Mouse (Mus musculus) forebrain, embryonic 11.5 days (tissue): ENCODE results near the gene Gm35549. TPM values are rescaled to one million over a fixed set of nuclear protein-coding genes. Genes with fewer than 3 reads are reported as not detected.

Experiments used
- ATAC-seq: fragments of 200-750 bp; cut with Nextera tagmentation; replicated peaks from 2 replicates; pipeline ENCODE4 v1.8.0; 2017; ENCODE audit warnings: moderate TSS enrichment; ENCODE audit not compliant: low FRiP score
- DNase-seq: peaks from one replicate; pipeline ENCODE4 v3.0.0-alpha.2; 2017; ENCODE audit warnings: low spot score
- H3K27ac ChIP-seq: fragments of 300-500 bp; sonication (generic); 2 replicates; pipeline ENCODE4 v1.5.1; 2014; ENCODE audit warnings: low read depth, low read length
- H3K27me3 ChIP-seq: fragments of 300-500 bp; sonication (generic); 2 replicates; pipeline ENCODE4 v1.6.1; 2014; ENCODE audit warnings: mild to moderate bottlenecking, low read length, mixed read lengths; ENCODE audit not compliant: control insufficient read depth, insufficient read depth
- H3K36me3 ChIP-seq: fragments of 300-500 bp; sonication (generic); 2 replicates; pipeline ENCODE4 v1.6.1; 2014; ENCODE audit warnings: mild to moderate bottlenecking, low read length, moderate library complexity, mixed read lengths; ENCODE audit not compliant: control insufficient read depth, insufficient read depth
- H3K4me1 ChIP-seq: fragments of 300-500 bp; sonication (generic); replicated peaks from 2 replicates; pipeline ENCODE4 v1.6.1; 2014; ENCODE audit warnings: low read length, mixed read lengths; ENCODE audit not compliant: control insufficient read depth, insufficient read depth
- H3K4me2 ChIP-seq: fragments of 300-500 bp; sonication (generic); 2 replicates; pipeline ENCODE4 v1.6.1; 2014; ENCODE audit warnings: low read depth, mild to moderate bottlenecking, low read length, moderate library complexity, mixed read lengths; ENCODE audit not compliant: severe bottlenecking
- H3K4me3 ChIP-seq: fragments of 300-500 bp; sonication (generic); 2 replicates; pipeline ENCODE4 v1.5.1; 2014; ENCODE audit warnings: low read depth, low read length
- H3K9ac ChIP-seq: fragments of 300-500 bp; sonication (generic); 2 replicates; pipeline ENCODE4 v1.6.1; 2014; ENCODE audit warnings: low read length
- H3K9me3 ChIP-seq: fragments of 300-500 bp; sonication (generic); 2 replicates; pipeline ENCODE4 v1.6.1; 2016; ENCODE audit warnings: low read length, mixed read lengths; ENCODE audit not compliant: control insufficient read depth
- WGBS: fragments of 180-500 bp; shearing (Covaris S2); extraction: QIAGEN DNeasy Blood & Tissue Kit; methylation state at CpG from one replicate; pipeline ENCODE4 v1.1.7; 2014; 5-methylcytosine and 5-hydroxymethylcytosine counted together
- polyA plus RNA-seq: library from polyadenylated mRNA; unstranded; fragments of >200 nt; fragmentation: Nextera tagmentation; extraction: Ambion mirVana; gene quantifications from 2 replicates; pipeline ENCODE4 v1.2.1, GENCODE M21; 2014

Gm35549 gene
- polyA plus RNA-seq, 1 experiment from 2014 or later = 0.67 TPM

DNA sequence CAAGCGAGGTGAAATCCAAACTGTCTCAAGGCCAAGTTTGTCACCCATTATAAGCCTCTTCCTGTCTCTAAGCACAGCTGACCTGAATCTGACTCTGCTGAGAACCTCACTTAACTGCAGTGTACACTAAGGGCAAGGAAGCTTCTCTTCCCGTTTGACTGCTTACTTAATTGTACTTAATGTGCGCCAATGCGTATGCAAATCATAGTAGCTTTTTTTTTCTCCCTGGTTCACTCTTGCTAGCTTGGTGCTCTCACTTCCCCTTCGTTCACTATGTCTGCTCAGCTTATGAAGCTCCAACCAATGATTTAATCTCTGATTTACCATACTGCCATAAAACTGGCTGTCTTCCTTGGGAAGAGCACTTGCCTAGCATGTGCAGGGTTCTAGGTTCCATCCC is 58.6 kb downstream of the Gm35549 start:
- H3K27ac ChIP-seq = no peak overlapping the region
- no peak for DNase-seq
- ATAC-seq = no peak
- WGBS = 83% methylated on average over 5 of the region's 5 CpGs
- no peak overlapping the region for H3K9ac ChIP-seq
- no peak overlapping the region for H3K4me3 ChIP-seq
- H3K36me3 ChIP-seq = no peaks in the 10 kb centered on the region
- H3K27me3 ChIP-seq = no peaks in the 10 kb centered on the region
- no peaks in the 10 kb centered on the region for H3K4me1 ChIP-seq
- H3K4me2 ChIP-seq = no peak overlapping the region
- no peaks in the 10 kb centered on the region for H3K9me3 ChIP-seq

Other genes with a start within 250 kb of the Gm35549 start
- not detected in 2 replicates for gene Topaz1, start 96.7 kb downstream of the Gm35549 start, polyA plus RNA-seq
- 5.6 and 6.0 TPM in 2 replicates for gene Tcaim, start 38.5 kb downstream of the Gm35549 start, polyA plus RNA-seq
- 75.9 and 81.8 TPM in 2 replicates for gene Zfp445, start 22.0 kb upstream of the Gm35549 start, polyA plus RNA-seq
- gene Zkscan7, start 41.6 kb upstream of the Gm35549 start, polyA plus RNA-seq = 5.5 and 5.7 TPM in 2 replicates
- 32.2 and 34.8 TPM in 2 replicates for gene Zfp105, start 79.0 kb upstream of the Gm35549 start, polyA plus RNA-seq
- gene 1110059G10Rik, start 107.0 kb upstream of the Gm35549 start, polyA plus RNA-seq = 28.9 and 31.9 TPM in 2 replicates
- 93.9 and 109 TPM in 2 replicates for gene Kif15, start 107.0 kb upstream of the Gm35549 start, polyA plus RNA-seq
- gene Tmem42, start 177.3 kb upstream of the Gm35549 start, polyA plus RNA-seq = 17.2 and 17.6 TPM in 2 replicates
- 0.47 and 1.3 TPM in 2 replicates for gene Tgm4, start 190.7 kb upstream of the Gm35549 start, polyA plus RNA-seq